Comparison of ENCODE assay signal across 27 mouse cellular contexts in genomic region chr2:70831709-70832350, GRCm38 (mm10). TPM values are rescaled to one million over a fixed set of nuclear protein-coding genes. Genes with fewer than 3 reads are reported as not detected.
DNase-seq lines count a peak whose midpoint lies in the region; ATAC-seq and TF ChIP-seq lines count a peak whose summit lies in the region.
"Had no signal": no experiment of that assay in that cellular context is flagged by ENCODE, and none has a peak within 500 bp of the region (broad histone marks: within the 10 kb centered on the region; RNA-seq: fewer than 3 reads in every experiment).

No protein-coding gene starts in this region.

- no peaks in the 10 kb centered on the region for H3K9me3 ChIP-seq in ES-E14 (ENCODE audit: control insufficient read depth, insufficient read depth, low read depth, low read length)
- H3K9me3 ChIP-seq in intestine, embryonic 15.5 days: no peaks in the 10 kb centered on the region
- H3K9me3 ChIP-seq in liver, embryonic 11.5 days (ENCODE audit: control insufficient read depth, low read length): no peaks in the 10 kb centered on the region
- H3K9me3 ChIP-seq in liver, embryonic 16.5 days (replicated peaks; ENCODE audit: control insufficient read depth, low read length): no peaks in the 10 kb centered on the region
- H3K9me3 ChIP-seq: embryonic facial prominence, embryonic 13.5 days; forebrain, embryonic 10.5 days; forebrain, embryonic 15.5 days; heart, embryonic 10.5 days; heart, embryonic 15.5 days; kidney, embryonic 15.5 days; limb, embryonic 10.5 days; limb, embryonic 15.5 days had no signal

- no peak overlapping the region for H3K4me3 ChIP-seq in ES-E14 (ENCODE audit: insufficient read depth in 1 of 2, low read depth in 1 of 2, low read length in 2 of 2, poor library complexity in 1 of 2, severe bottlenecking in 1 of 2)
- H3K4me3 ChIP-seq in intestine, embryonic 15.5 days (replicated peaks): no peak overlapping the region
- no peak overlapping the region for H3K4me3 ChIP-seq in liver, embryonic 11.5 days (ENCODE audit: low read depth, low read length)
- H3K4me3 ChIP-seq in liver, embryonic 16.5 days (ENCODE audit: low read depth, low read length): no peak overlapping the region
- H3K4me3 ChIP-seq in heart, adult 2 months: no peak overlapping the region
- H3K4me3 ChIP-seq: embryonic facial prominence, embryonic 13.5 days; forebrain, embryonic 10.5 days; forebrain, embryonic 15.5 days; gastrocnemius, adult 2 months; heart, embryonic 10.5 days; heart, embryonic 15.5 days; kidney, embryonic 15.5 days; limb, embryonic 10.5 days; limb, embryonic 15.5 days had no signal

- H3K36me3 ChIP-seq in ES-E14 (ENCODE audit: control insufficient read depth, insufficient read depth, low read length, poor library complexity, severe bottlenecking): no peaks in the 10 kb centered on the region
- no peaks in the 10 kb centered on the region for H3K36me3 ChIP-seq in intestine, embryonic 15.5 days
- H3K36me3 ChIP-seq in liver, embryonic 11.5 days (ENCODE audit: control insufficient read depth, insufficient read depth, low read length): no peaks in the 10 kb centered on the region
- no peaks in the 10 kb centered on the region for H3K36me3 ChIP-seq in liver, embryonic 16.5 days (ENCODE audit: control insufficient read depth, insufficient read depth)
- H3K36me3 ChIP-seq in heart, adult 2 months (ENCODE audit: control insufficient read depth, insufficient read depth, low read length): no peaks in the 10 kb centered on the region
- H3K36me3 ChIP-seq: embryonic facial prominence, embryonic 13.5 days; forebrain, embryonic 10.5 days; forebrain, embryonic 15.5 days; heart, embryonic 10.5 days; heart, embryonic 15.5 days; kidney, embryonic 15.5 days; limb, embryonic 10.5 days; limb, embryonic 15.5 days had no signal

- no peak overlapping the region for H3K27ac ChIP-seq in ES-E14 (ENCODE audit: insufficient read depth, low read depth, low read length, poor library complexity, severe bottlenecking)
- H3K27ac ChIP-seq in intestine, embryonic 15.5 days: peak overlapping the region; percentile 64; the same call in 1 of the 2 replicates
- H3K27ac ChIP-seq in liver, embryonic 11.5 days (ENCODE audit: low read depth, low read length): 0 out of 2 replicates have a peak overlapping the region, but pooled peaks have one; percentile 90
- H3K27ac ChIP-seq in liver, embryonic 16.5 days (ENCODE audit: low read length): peak overlapping the region; percentile 61
- H3K27ac ChIP-seq in heart, adult 2 months: no peak overlapping the region
- H3K27ac ChIP-seq: embryonic facial prominence, embryonic 13.5 days; forebrain, embryonic 10.5 days; forebrain, embryonic 15.5 days; gastrocnemius, adult 2 months; heart, embryonic 15.5 days; hindbrain, postnatal 0 days; kidney, embryonic 15.5 days; limb, embryonic 10.5 days; limb, embryonic 15.5 days had no signal

- 57% methylated on average over 10 of the region's 10 CpGs for WGBS in intestine, embryonic 15.5 days
- 71% methylated on average over 10 of the region's 10 CpGs for WGBS in liver, embryonic 11.5 days
- WGBS in liver, embryonic 16.5 days (ENCODE audit: insufficient replicate concordance): 64% methylated on average over 10 of the region's 10 CpGs
- WGBS in heart, adult 2 months: 87% methylated on average over 10 of the region's 10 CpGs

- TF ChIP-seq EP300 in heart, adult 2 months (IDR thresholded peaks at IDR 0.05; ENCODE audit: insufficient read depth, low read depth, low read length): no peak

- no peak for TF ChIP-seq CTCF in heart, adult 2 months (IDR thresholded peaks at IDR 0.05)

- peak; percentile 86 for ATAC-seq in intestine, embryonic 15.5 days
- no peak for ATAC-seq in liver, embryonic 11.5 days (replicated peaks; ENCODE audit: low FRiP score)
- no peak; the same call in 1 of the 2 replicates for ATAC-seq in liver, embryonic 16.5 days (ENCODE audit: low read depth)
- no peak for ATAC-seq in frontal cortex, adult (ENCODE audit: low TSS enrichment)
- ATAC-seq: forebrain, embryonic 15.5 days; hindbrain, postnatal 0 days; midbrain, embryonic 16.5 days had no signal

- H3K4me1 ChIP-seq in ES-E14 (ENCODE audit: control insufficient read depth in 2 of 2, insufficient read depth in 2 of 2, low read length in 2 of 2, poor library complexity in 1 of 2): peaks cover 0 to 17% of the 10 kb centered on the region in 2 experiments; a peak in 2 of 4 replicates
- H3K4me1 ChIP-seq in intestine, embryonic 15.5 days (replicated peaks): no peaks in the 10 kb centered on the region
- H3K4me1 ChIP-seq in liver, embryonic 11.5 days (replicated peaks; ENCODE audit: control insufficient read depth, insufficient read depth, low read length): peaks cover 32% of the 10 kb centered on the region
- H3K4me1 ChIP-seq in liver, embryonic 16.5 days (ENCODE audit: control insufficient read depth, low read depth, low read length): peaks cover 53% of the 10 kb centered on the region
- no peaks in the 10 kb centered on the region for H3K4me1 ChIP-seq in heart, adult 2 months (ENCODE audit: control insufficient read depth, insufficient read depth, low read length)
- H3K4me1 ChIP-seq: embryonic facial prominence, embryonic 13.5 days; forebrain, embryonic 10.5 days; forebrain, embryonic 15.5 days; kidney, embryonic 15.5 days; limb, embryonic 10.5 days; limb, embryonic 15.5 days had no signal

- no peak overlapping the region for H3K9ac ChIP-seq in ES-E14 (ENCODE audit: insufficient read depth, low read depth, low read length, poor library complexity, severe bottlenecking)
- H3K9ac ChIP-seq in intestine, embryonic 15.5 days: no peak overlapping the region
- no peak overlapping the region for H3K9ac ChIP-seq in liver, embryonic 11.5 days (ENCODE audit: low read depth, low read length)
- H3K9ac ChIP-seq in liver, embryonic 16.5 days (ENCODE audit: low read depth, low read length): no peak overlapping the region
- no peak overlapping the region for H3K9ac ChIP-seq in heart, adult 2 months (ENCODE audit: low read depth, low read length)
- H3K9ac ChIP-seq: embryonic facial prominence, embryonic 13.5 days; forebrain, embryonic 15.5 days; heart, embryonic 15.5 days; kidney, embryonic 15.5 days; limb, embryonic 15.5 days had no signal

- no peaks in the 10 kb centered on the region for H3K79me2 ChIP-seq in heart, adult 2 months (replicated peaks; ENCODE audit: control insufficient read depth, insufficient read depth, low read length)

- no peak for DNase-seq in ES-E14 (ENCODE audit: low read depth, low spot score)
- DNase-seq in liver, embryonic 11.5 days (ENCODE audit: low spot score): no peak
- no peak for DNase-seq in heart, adult 2 months
- DNase-seq in left cerebral cortex, adult 9 months (ENCODE audit: low spot score in 2 of 2): no peak
- DNase-seq in layer of hippocampus, postnatal 10 days (ENCODE audit: low spot score in 2 of 2): no peak
- DNase-seq: adrenal gland, postnatal 25 days; cerebellum, adult 11-12 months; cerebellum, adult 9-11 months; gastrocnemius, adult 2 months; kidney, adult 18-20 months; kidney, postnatal 25 days; lung, postnatal 4 days; right cerebral cortex, adult 18-20 months; thymus, postnatal 14 days had no signal

- 0 out of 2 replicates have a peak overlapping the region, but pooled peaks have one; percentile 11 for H3K4me2 ChIP-seq in intestine, embryonic 15.5 days (replicated peaks)
- H3K4me2 ChIP-seq in liver, embryonic 11.5 days: no peak overlapping the region
- no peak overlapping the region for H3K4me2 ChIP-seq in liver, embryonic 16.5 days (ENCODE audit: low read depth, low read length)
- H3K4me2 ChIP-seq: embryonic facial prominence, embryonic 13.5 days; forebrain, embryonic 15.5 days; heart, embryonic 15.5 days; kidney, embryonic 15.5 days; limb, embryonic 15.5 days had no signal

- in situ Hi-C loops in ES-E14 (cut with MboI; ENCODE audit: low sequenced_read_pairs in 2 of 2, unreplicated experiment in 2 of 2): no loop called here

- H3K27me3 ChIP-seq in intestine, embryonic 15.5 days (replicated peaks): no peaks in the 10 kb centered on the region
- H3K27me3 ChIP-seq in liver, embryonic 11.5 days (replicated peaks; ENCODE audit: control insufficient read depth, insufficient read depth, low read length): no peaks in the 10 kb centered on the region
- no peaks in the 10 kb centered on the region for H3K27me3 ChIP-seq in liver, embryonic 16.5 days (ENCODE audit: control insufficient read depth, insufficient read depth, low read depth, low read length)
- H3K27me3 ChIP-seq in heart, adult 2 months (ENCODE audit: control insufficient read depth, insufficient read depth, low read length): no peaks in the 10 kb centered on the region
- H3K27me3 ChIP-seq: embryonic facial prominence, embryonic 13.5 days; forebrain, embryonic 15.5 days; heart, embryonic 15.5 days; kidney, embryonic 15.5 days; limb, embryonic 15.5 days had no signal

- no peak for TF ChIP-seq POLR2A in heart, adult 2 months (IDR thresholded peaks at IDR 0.05; ENCODE audit: insufficient read depth, low read depth, low read length)

- intact Hi-C loops in heart, adult 2 months (cut with DNase I): no loop called here

TF ChIP-seq in ES-E14, 5 proteins besides CTCF, POLR2A, EP300 and RAD21:
- TF ChIP-seq HCFC1 (IDR thresholded peaks at IDR 0.05; ENCODE audit: borderline replicate concordance, insufficient read depth, low read length) (no peak), MAFK (IDR thresholded peaks at IDR 0.05; ENCODE audit: insufficient read depth, low read depth, low read length) (0 out of 2 replicates have a peak, but pooled peaks have one; percentile 3), ZC3H11A (IDR thresholded peaks at IDR 0.05; ENCODE audit: borderline replicate concordance, low read depth, low read length) (no peak), ZNF384 (IDR thresholded peaks at IDR 0.05; ENCODE audit: low read depth, low read length) (no peak)

RNA-seq across cellular contexts. Expression of gene Tlk1, which starts 6.3 kb away (rescaled TPM):
- 37.2 and 46.2 TPM in 2 replicates for total RNA-seq in ES-E14 (2012; rRNA removed)
- polyA plus RNA-seq in intestine, embryonic 15.5 days (2015; fragmentation: Nextera tagmentation; extraction: Ambion mirVana): 36.4 and 45.7 TPM in 2 replicates
- polyA plus RNA-seq in liver, embryonic 11.5 days (2014; fragmentation: Nextera tagmentation; extraction: Ambion mirVana): 52.2 and 54.7 TPM in 2 replicates
- polyA plus RNA-seq in liver, embryonic 16.5 days (2015; fragmentation: Nextera tagmentation; extraction: Ambion mirVana): 16.5 and 17.9 TPM in 2 replicates
- 10 to 100 TPM; 26.0 to 31.3 TPM for total RNA-seq in heart, adult 2 months (2021)
- 6.9 and 15.4 TPM in 2 replicates for polyA plus RNA-seq in heart, adult 2 months (2012; rRNA removed)
- 10 to 100 TPM; 61.8 to 63.8 TPM for total RNA-seq in layer of hippocampus, postnatal 10 days (2021)

Comparison
In these comparisons a context has a peak if more than half of its experiments do, and no peak if none do; other contexts are left out.
1. H3K27ac ChIP-seq: peak in intestine, embryonic 15.5 days (single experiment), liver, embryonic 11.5 days (single experiment) and liver, embryonic 16.5 days (single experiment); none in ES-E14 (single experiment) and heart, adult 2 months (single experiment).